Mouse (Mus musculus) spleen, adult 10 weeks (tissue): ENCODE data around the gene Fam25c. TPM values are rescaled to one million over a fixed set of nuclear protein-coding genes. Genes with fewer than 3 reads are reported as not detected.

ENCODE experiments used
- polyA plus RNA-seq: library from polyadenylated mRNA; stranded (reverse); fragments of 350-450 nt; fragmentation: Illumina TruSeq; extraction: RNeasy Lipid Tissue Mini Kit (QIAGEN cat#74804); gene quantifications from one replicate; pipeline ENCODE4 v1.2.3, GENCODE M21; 2015; ENCODE audit warnings: low replicate concordance; ENCODE audit not compliant: insufficient read depth

The Fam25c gene
- polyA plus RNA-seq, result not detected

GRCm38 (mm10) chr14:34355301-34355700, at the start of gene Fam25c:
Gene Fam25c, minus strand, starts transcription at chr14:34355433.

GRCm38 (mm10) chr14:34375415-34375904, 20.2 kb upstream of the Fam25c start, which contains the start of gene Mmrn2:
Gene Mmrn2, plus strand, starts transcription at chr14:34375465.

DNA sequence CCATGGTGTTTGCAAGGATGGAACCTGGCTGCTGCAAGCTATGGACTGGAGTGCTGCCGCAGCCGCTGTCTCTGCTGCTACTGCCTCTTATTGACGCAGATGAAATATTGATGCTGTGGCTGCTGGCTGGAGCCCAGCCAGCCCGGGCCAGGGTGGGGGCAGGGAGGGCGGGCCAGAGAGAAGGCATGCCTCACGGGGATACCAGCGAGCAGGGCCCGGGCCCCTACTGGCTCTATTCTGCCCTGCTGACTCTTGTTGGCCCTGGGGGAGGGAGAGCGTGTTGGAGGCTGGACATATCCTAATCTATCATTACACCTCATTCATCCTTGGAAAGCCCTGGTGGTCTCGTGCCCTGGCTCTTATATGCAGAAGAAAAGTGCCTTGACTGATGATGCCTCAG, 19.3 kb upstream of the Fam25c start, which contains the start of gene Sncg:
Sncg (minus strand) TSS at position 213 of the 400 bp plus-strand sequence.

DNA sequence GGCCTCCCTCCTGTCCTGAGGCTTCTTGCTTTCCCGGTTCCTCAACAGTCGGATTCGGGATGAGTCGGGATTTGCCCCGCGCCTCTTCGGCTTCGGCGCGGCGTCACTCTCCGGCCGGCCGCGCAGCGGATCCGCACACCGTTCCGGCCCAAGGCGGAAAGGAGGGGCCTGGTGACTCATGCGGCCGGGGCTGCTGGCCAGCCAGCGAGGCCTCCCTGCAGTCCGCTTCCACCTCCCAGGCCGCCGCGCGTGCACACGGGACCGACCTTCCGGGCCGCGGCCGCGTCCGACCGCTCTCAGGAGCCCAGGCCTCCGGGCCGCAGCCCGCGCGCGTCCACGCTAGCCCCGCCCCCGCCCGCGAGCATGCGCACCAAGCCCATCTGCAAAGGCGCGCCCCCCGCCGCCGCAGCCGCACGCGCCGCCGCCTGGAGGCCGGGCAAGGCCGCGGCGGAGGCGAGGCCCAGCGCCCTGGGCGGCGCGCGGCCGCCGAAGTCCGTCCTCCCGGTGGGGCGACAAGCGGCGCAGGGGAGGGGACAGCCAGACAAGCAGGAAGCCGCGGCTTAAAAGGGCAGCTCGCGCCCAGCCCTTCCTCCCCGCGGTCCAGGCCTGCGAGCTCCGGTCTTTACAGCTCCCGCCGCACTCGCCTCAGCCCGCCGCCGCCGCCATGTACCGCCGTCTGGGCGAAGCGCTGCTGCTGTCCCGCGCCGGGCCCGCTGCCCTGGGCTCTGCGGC, 44.8 kb downstream of the Fam25c start, which contains the start of the genes Shld2 and Glud1:
Shld2 (minus strand) TSS at position 260 of the 732 bp plus-strand sequence.
Glud1 (plus strand) TSS at position 494 of the 732 bp plus-strand sequence.

Other genes starting within 250 kb of the Fam25c start
- not detected for gene Npy4r, start 202.9 kb downstream of the Fam25c start, polyA plus RNA-seq
- gene Gprin2, start 153.8 kb downstream of the Fam25c start, polyA plus RNA-seq, result 0.14 TPM
- 3.2 TPM for gene Syt15, start 135.8 kb downstream of the Fam25c start, polyA plus RNA-seq
- gene Shld2, start 44.9 kb downstream of the Fam25c start, polyA plus RNA-seq, result 16.9 TPM
- gene Glud1, start 44.7 kb downstream of the Fam25c start, polyA plus RNA-seq, result 213 TPM
- 2.2 TPM for gene Sncg, start 19.4 kb upstream of the Fam25c start, polyA plus RNA-seq
- gene Mmrn2, start 20.0 kb upstream of the Fam25c start, polyA plus RNA-seq, result 14.9 TPM
- 12.9 TPM for gene Bmpr1a, start 147.9 kb upstream of the Fam25c start, polyA plus RNA-seq
- not detected for gene 9230112D13Rik, start 167.4 kb upstream of the Fam25c start, polyA plus RNA-seq
- gene Ldb3, start 233.2 kb upstream of the Fam25c start, polyA plus RNA-seq, result 0.47 TPM
- gene Opn4, start 244.7 kb upstream of the Fam25c start, polyA plus RNA-seq, result not detected